Mouse (Mus musculus) spleen, adult 2 months (tissue): ENCODE results near the gene Ptpre.

Experiments used
- CTCF ChIP-seq: fragments of 200-500 bp; IDR thresholded peaks from 2 replicates; pipeline ENCODE4 v1.5.1; 2011; ENCODE audit warnings: mild to moderate bottlenecking, inconsistent platforms; ENCODE audit not compliant: insufficient read depth, insufficient read length, insufficient replicate concordance; ENCODE audit errors: extremely low read depth
- POLR2A ChIP-seq: fragments of 200-500 bp; IDR thresholded peaks from 2 replicates; pipeline ENCODE4 v1.6.1; 2011; ENCODE audit warnings: low read depth, low read length, inconsistent platforms

DNA sequence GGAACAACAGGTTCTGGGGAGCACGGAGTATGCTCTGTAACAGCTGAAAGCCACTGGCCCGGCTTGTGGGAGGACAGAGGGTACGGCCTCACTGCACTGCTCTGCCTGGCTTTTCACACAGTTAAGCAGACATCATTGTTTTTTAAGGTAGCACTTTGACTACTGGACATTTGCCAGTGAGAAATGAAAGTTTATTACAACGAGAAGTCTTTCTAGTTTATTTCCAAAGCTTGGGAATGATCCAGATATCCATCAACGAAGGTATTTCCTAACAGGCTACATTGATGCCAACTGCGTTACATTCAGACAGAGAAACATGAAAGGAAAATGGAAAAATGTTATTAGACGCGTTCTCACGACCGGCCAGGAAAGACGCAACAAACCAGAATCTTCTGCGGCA, 190.8 kb downstream of the Ptpre start:
- no peak for TF ChIP-seq POLR2A
- no peak for TF ChIP-seq CTCF
